Mouse (Mus musculus) thymus, postnatal 25 days (tissue): ENCODE measurements at regions not wholly inside any gene's neighbourhood (a gene's known extent, or its start where the extent isn't known, plus 50 kb on each side); places are given as distances from the start of the nearest gene placed in this dataset.

ENCODE experiments used
- DNase-seq: peaks from one replicate; pipeline ENCODE4 v3.0.0; 2022

DNA sequence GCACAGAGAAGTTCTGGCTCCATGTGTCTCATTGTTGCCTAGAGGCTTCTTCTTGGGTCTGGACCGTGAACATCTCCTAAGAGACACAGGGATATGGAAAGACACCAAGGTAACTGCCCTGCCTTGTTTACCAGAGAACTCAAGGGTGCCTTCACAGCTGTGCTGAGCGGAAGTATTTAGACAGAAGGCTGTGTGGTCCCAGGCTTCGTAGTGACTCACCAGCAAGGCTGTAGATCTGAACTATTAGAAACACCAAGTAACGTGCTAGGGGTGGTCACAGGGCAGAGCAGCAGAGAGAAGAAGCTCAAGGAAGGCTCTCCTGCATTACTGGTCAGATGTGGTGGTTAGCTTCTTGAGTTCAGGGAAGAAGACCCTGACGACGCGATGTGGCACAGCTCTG lies 51.6 kb upstream of the Lpp start:
- peak; percentile 46 for DNase-seq

DNA sequence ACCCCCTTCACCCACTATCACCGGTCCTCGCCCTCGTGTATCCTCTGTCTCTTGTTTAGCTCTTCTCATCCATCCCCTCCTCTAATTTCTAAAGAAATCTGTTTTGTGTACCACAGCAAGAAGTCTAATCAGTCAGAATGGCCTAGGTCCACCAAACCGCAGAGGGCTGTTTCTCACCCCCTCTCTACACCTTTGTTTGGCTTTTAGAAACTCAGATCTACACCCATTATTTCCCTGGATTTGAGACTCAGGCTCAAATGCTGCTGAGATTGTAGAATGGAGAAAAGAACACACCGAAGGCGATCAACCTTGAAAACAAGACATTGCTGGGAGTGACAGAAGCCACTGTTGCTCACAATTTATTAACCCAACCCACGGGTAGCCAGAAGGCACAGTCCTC lies 52.7 kb upstream of the Lpp start:
- no peak for DNase-seq

DNA sequence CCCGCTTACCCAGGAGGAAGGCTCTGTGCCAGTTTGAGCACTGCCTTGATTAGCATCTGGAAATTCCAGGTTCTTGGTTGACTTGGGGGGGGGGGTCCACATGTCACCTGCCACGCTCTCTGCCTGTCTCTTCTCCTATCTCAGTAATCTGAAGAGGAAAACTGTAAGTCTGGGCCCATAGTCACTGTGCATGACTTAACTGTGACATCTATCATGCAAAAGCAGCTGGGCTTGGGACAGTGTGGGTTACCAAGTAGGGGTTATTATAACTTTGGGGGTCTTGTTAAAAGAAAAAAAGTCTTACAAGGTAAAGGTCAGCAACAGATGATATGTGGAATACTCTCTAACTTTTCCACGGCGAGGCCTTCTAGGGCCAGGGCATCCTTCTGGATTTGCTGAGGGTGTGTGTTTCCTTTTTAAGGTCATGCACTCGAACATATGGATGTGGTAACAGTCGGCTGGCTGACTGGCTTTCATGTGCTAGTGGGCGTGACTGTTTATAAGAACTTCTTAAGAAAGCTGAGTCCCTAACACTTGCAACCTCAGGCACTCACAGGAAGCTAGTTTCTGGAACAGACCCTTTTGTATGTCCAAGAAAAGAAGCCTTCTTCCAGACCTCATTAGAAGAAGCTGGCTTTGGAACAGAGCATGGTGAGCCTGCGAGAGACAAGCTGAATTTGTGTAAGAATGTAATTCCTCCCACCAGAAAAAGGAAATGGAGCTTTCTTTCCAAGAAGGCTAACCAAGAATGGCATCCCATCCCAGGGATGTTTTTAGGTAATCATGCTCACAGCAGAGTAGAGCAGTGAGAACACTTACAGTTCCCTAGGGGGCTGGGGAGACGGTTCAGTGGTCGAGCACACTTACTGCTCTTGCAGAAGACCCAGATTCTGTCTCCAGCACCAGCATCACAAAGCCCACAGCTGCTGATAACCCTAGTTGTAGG lies 53.7 kb upstream of the Lpp start:
- peak; percentile 54 for DNase-seq

DNA sequence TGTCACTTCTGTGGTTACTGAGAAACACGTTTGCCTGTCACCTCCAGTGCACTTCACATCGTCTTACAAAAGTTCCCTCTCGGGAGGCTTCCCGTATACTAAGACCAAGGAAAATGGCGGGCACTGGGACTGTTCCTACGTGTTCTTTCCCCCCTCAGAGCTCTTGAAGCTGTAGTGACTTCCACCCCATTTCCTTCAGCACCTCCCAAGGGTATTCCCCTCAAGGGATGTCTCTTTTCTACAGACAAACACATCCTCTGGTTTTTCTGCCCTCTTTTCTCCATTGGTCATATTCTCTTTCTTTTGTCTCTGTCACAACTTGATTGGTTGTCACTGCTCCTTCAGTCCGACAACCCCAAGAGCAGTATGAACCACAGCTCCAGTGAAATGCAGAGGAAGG lies 54.9 kb upstream of the Lpp start:
- no peak for DNase-seq

DNA sequence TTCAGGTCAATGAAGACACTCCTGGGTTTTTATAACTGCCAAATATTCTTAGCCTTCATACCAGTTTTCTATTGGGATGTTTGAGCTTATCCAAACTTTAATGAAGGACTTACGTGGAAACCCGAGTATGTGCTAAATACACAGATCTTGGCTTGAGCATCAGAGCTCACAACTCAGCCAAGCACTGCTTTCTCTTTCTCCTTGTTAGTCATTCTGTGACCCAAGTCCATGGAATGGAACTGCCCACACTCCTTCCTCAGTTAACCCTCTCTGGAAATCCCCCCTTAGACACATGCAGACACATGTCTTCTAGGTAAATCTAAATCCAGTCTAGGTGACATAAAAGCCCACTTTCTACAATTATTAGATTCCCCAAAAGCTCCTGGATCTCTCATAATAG lies 58.9 kb upstream of the Lpp start:
- no peak for DNase-seq

DNA sequence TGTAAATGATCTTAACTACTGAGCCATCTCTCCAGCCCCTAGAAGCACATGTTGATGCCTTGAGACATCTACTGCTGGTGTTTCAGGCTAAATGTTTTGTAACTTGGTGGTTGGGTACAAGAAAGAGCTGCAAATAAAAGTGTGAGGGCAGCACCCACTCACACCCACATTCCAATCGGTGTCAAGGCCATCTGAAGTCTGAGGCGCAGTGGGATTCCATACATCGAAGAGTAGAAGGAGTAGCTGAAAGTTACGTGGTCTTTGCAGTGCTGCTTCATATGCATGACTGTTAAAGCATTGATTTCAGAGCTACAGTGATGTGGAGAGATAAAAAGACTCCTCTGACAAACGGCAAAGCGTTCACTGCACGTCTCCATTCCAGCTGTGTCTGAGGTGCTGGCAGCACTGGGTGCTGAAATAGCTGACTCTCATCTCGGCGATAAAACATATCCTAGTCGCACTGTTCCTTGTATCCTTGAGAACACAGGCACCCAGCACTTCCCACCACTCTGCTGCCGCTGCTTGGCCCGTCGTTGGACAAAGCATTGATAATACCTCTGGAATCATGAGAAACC lies 61.8 kb upstream of the Lpp start:
- peak; percentile 27 for DNase-seq

DNA sequence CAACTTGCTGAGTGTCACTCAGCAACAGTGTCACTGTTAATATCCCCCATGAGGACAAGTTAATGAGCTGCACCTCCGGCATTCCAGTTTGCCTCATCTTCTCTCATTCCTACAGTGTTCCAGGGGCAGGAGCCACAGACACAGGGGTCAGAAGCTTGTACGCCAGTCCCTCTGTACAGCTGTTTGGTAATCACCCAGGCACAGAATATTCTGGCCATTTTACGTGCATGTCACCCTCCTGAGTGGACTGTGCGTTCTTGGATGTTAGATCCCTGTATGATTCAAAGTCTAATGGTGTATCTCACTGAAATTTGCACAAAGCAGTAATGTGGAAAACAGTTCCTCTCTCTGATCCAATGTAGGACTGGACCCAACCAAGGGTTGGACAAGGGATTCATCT lies 66.7 kb upstream of the Lpp start:
- DNase-seq = no peak

DNA sequence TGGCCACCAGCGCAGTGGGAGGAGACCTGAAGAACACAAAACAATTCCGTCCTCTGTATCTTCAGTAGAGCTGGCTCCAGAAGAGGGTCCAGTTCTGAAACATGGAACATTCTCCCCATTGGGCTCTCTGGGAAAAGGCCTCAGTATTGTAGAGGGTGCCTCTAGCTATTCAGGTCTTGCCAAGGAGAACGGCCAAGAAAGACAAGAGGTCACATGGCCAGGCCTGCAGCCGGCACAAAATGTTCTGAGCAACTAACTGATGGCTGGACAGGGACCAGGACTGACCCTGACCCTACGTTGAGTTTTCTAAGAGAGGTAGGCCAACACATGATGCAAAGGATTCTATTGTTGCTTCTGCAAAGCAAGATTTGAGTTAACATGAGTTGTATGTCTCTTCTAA lies 67.3 kb upstream of the Lpp start:
- no peak for DNase-seq

DNA sequence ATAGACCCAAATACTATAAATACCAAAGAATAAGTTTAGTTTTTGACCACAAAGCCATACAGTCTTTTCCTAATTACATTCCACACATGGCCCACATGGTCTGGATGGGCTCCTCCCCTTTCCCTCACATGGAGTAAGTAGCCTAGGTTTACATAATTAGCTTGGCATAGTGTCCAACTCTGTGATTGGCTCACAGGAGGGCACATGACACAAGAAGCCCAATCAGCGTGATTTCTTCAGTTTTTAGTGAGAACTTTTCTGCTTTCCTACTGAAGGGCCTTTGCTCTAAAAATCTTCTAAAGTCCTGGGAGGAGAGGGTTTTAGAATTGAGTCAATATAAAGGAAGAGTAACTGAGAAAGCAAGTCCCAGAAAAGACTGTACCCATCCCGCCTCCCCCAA lies 68.4 kb upstream of the Lpp start:
- no peak for DNase-seq

DNA sequence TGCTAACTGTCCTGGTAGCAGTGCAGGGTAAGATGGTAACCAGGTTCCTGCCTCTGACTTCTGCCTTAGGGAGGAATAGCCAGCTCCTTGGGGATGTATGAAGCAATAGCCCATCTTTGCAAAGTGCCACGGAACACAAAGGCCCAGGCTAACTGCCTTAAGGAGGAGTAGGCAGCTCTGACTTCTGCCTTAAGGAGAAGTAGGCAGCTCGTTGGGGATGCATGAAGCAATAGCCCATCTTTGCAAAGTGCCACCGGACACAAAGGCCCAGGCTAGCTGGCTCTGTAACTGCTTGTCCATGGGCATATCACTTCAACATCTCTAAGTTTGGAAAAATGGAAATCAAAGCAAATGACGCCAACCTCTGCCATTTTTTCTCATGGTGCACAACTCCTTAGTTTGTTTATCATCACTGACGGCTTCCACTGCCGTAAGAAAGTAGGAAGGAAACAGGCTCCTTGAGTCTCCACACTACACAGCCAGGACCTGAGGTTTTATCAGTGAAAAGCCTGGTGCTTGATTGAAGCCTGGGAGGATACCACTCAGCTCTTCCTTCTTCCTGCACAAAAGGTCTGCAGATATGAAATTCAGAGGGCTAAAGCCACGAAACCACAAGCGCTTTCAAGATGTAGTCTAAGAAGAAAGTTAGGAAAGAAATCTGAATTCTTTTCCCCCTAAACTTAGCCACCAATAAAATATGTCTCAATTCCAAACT lies 74.4 kb upstream of the Lpp start:
- no peak for DNase-seq

DNA sequence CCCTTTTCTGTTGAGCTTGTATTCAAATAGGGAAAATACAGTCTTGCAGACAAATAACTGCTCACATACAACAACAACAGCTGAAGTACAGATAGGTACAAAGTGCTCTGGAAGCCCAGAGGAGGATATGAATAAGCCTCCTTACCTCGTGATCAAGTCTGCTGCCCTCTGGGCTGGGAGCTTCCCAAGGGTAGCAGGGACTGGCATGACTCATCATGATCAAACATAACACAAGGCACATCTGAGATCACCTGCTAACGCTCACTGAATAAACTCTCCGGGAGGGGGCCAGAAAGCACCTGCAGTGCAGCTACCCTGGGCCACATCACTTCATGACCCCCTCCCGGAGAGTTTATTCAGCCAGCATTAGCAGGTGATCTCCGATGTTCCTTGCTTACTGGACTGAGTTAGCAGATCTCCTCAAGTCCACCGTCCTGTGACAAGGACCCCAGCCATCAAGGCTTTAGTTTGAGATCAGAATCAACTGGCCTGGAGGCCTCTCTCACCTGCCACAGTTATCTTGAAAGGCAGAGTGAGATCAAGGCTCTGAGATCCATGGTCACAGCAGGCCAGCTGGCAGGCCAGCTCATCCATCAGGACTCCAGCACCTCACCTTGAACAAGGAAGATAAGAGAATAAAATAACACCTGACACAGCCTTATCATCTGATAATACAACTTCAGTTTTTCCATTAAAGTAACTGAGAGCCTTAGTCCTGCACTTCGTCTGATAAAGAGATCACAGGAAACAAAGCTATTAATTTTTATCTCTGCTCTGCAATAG lies 79.6 kb upstream of the Lpp start:
- DNase-seq = no peak

DNA sequence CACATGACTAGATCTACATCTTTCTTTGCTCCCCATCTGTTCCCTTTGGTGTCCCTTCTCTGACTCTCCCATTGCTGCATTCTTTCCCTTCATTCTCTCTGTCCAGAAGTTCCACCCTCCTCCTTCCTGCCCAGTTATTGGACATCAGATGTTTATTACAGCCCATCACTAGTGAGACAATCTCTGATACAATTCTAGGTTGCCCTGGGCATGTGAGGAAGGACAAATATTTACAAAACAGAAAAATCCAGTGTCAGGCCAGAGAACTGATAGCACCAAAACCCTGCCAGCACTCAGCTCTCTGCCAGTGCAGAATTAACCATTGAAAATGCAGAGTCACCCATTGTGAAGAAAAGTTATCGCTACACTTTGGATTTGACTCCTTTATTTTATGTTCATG lies 87.9 kb upstream of the Lpp start:
- no peak for DNase-seq

DNA sequence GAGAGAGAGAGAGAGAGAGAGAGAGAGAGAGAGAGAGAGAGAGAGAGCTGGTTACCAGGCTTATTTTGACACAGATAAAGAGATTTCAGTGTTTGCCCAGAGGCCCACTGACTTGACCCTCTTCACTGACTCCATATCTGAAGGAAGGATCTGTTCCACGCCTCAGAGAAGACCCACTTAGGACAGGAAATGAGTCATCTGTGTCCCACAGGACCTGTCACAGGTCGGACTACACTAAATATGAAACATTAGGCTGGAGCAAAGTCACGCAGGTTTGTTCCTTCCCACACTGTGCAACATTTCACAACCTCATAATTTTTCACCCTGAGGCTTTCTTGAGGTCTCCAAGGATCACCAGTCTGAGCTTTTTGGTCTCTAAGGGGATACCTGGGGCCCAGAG lies 96.5 kb upstream of the Lpp start:
- no peak for DNase-seq

DNA sequence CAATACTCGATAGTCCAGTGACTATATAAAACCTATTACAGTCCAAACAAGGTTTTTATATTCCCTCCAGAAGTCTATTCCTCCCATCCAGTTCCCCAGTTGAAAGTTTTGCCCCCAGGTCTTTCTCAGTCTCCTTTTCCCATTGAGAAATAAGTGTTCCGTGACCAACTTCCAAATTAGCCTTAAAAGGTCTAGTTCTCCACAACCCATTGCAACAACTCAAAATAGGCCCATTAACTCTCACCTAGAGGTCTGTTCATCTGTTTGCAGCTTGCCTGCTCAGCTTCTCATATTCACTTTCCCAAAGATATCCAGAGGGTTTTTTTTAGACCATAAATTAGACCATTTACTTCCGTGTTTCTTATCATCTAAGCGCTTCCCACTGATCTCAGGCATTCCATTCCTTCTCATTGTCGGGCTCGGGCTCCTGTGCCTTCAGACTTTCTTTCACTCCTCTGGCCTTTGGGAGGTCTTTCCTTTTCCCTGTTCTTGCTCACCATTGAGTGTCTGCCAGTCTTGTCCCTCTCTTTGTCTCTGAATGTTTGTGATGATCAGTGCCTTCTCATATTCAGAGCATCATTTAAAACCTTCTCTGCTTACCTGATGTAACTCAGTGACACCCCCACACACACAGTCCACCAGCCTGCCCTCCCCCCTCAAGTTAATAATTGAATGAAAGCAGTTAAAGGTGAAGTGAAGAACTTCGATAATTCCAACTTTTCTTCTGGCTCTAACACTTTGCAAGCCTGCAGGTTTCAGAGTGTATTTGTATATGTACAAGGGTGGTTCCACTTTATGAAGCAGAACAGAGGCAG lies 97.5 kb upstream of the Lpp start:
- no peak for DNase-seq

DNA sequence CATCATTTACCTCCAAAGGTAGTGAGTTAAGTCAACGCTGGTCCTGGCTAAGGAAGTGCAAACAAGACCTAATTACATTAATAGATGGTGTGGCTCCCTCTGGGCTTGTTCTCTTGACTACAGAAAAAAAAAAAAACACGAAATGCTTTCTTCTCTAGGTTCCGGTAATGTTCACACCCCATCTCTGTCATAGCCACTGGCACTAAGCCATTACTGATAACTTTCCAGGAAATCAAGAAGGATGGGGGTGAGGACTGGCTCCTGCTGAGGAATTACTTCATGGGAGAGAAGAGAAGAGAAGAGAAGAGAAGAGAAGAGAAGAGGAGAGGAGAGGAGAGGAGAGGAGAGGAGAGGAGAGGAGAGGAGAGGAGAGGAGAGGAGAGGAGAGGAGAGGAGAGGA lies 109.1 kb upstream of the Lpp start:
- DNase-seq = no peak

DNA sequence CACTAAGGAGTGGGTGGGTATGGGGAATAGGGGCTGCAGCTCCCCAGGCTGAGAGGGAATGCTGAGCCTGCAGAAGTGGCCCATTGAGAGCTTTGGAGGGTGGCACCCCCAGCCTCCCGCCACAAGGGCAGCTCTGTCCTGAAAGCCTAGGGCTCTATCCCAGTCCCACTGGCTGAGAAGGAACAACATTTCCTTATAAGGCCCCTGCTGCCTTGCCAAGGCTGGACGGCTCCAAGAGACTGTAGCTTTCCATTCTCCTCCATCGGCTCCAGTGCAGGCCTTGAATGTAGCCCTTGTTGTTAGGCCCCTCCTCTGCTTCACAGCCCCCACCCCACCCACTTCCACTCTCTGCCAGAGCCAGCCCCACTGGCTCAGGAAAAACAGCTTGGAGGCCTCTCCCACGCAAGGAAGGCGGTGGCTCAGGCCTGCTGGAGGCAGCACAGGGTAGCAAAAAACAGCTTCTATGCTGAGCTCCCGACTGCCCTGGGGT lies 111.1 kb upstream of the Lpp start:
- DNase-seq = no peak

DNA sequence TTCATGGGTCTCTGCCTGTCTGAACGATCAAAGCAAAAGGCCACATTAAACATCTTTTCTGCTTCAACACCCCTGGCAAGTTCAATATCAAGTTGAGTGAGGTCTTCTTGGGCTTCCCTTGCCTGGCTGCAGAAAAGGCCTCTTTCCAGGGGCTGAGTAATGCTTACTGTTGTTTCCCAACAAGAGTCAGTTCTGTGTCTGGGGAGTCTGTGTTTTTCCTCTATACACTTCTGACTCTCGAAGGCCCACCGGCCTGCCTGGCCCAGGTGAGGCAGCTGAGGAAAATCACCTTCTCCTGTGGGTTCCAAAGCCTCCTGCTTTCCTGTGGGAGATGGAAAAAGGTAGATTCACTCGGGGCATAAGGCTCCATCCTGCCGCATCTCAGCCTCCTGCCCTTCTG lies 111.7 kb upstream of the Lpp start:
- DNase-seq = no peak

DNA sequence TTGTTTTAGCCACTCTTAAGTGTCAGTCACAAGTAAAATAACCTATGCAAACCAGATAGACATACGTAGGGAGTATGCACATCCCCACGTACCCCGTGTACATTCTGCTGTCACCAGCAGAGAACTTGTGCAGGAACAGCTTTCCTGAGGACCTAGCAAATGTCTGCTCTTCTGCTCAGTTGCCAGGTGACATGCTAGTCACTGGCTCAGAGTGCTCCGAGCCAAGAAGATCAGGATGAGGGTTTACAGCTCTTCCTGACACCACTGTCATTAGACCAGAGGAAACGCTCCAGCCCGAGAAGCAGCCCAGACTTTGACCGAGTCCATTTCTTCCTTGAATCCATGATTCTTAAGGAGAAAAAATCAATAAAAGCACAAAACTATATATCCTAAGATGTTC lies 115.5 kb upstream of the Lpp start:
- no peak for DNase-seq

DNA sequence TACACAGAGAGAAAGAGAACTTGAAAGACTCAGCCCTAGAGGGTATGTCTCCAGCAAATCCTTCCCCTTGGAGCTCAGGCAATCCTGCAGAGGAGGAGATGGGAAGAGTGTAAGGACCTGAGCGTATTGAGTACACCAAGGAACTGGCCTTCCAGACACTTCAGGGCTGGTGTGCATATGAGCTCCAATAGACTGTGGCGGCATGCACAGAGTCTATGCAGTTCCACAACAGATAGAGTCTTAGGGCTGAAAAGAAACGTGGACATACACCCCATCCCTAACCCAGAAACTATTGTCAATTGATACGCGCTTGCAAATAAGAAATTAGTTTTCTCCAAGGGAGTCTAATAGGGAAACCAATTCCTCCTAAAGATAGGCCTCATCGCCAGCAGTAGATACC lies 130.6 kb upstream of the Lpp start:
- DNase-seq = peak; percentile 55

DNA sequence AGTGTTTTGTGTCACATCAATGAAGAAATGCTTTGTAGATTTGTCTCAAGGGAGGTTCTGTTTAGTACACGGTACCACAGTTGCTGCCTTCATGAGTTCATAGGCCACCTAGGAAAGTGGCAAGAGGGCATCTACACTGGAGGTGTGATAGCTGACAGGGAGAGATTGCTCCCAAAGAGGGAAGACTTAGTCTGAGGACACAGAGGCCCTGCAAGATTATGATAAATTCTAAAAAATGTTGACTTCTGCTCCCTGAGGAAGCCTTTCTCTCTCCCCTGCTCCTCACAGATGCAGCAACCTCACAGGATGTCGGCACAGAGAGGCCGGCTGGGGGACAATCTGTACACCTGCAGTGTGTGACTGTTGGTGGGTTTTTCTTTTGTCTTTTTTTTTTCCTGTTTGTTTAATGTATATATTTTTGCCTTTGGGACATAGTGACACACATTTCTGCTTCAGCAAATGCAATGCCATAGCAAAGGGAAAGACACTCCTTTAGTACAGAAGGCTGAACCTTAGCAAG lies 133.5 kb upstream of the Lpp start:
- peak; percentile 83 for DNase-seq

DNA sequence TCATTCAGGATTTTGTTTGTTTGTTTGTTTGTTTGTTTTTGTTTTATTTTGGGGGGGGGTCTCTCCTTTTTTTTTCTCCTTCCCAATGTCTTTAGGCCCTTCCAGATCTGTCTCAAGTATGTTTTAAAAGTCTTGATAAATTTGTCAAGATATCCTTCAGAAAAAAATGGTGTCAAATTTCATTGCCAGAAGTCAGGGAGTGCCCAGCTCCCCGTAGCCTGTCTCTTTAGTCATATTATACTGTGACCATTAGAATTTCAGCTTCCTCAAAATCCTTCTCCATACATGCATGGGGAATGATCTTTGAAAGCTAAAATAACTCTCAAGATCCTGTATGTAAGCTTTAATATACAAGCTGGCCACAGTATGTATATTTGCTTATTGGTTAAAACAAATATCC lies 134.3 kb upstream of the Lpp start:
- no peak for DNase-seq

DNA sequence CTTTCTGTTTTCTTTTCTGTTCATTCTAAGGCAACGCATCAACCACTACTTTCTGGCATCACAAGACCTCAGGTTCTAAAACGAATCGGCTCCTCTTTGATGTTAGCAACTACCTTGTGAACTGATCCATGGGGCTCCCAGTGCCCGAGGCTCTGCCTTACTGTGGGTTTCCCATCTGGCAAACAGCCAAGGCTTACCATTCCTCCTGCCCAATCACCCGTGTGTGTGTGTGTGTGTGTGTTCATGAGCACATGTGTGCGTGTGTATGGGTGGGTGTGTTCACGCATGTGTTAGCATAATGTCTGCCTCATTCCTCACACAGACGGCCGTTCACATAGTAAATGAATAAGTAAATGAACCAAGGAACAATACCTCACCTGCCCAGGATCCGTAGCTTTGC lies 138.3 kb upstream of the Lpp start:
- no peak for DNase-seq
